Mouse (Mus musculus): Measurements from ENCODE around the gene Taf11.

GRCm38 (mm10) chr17:27859131-27859530 is 50.5 kb downstream of the Taf11 start:
- no peak for TF ChIP-seq CTCF (IDR thresholded peaks at IDR 0.05; ENCODE audit: control insufficient read depth, insufficient read depth, low read length)
- no peak for TF ChIP-seq POLR2A (IDR thresholded peaks at IDR 0.05; ENCODE audit: borderline replicate concordance, control insufficient read depth, low read depth, low read length)
